Mouse (Mus musculus) ovary, postnatal 14 days (tissue): ENCODE results near the gene Rps6kc1.

ENCODE experiments used
- DNase-seq: peaks from one replicate; pipeline ENCODE4 v3.0.0; 2022; ENCODE audit warnings: low spot score

Rps6kc1 gene

DNA sequence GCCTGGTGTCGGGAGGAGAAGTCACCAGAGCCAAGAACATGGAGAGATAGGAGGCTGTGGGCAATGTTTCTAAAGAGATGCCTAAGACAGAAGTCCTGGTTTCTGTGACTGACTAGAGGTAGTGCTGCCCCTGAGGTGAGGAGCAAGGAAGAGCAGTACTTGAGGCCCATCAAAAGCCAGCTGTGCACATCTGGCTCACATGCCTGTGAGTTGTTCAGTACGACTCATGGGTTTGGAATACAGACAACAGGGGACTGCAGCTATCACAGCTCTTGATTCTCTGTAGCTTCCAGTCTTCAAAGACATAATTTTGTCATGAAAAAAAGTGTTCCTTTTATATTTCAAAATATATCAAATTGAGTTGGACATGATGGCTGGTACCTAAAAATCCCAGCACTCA is 10.5 kb downstream of the Rps6kc1 start:
- no peak for DNase-seq

GRCm38 (mm10) chr1:190898899-190899575 is 12.5 kb downstream of the Rps6kc1 start:
- no peak for DNase-seq

DNA sequence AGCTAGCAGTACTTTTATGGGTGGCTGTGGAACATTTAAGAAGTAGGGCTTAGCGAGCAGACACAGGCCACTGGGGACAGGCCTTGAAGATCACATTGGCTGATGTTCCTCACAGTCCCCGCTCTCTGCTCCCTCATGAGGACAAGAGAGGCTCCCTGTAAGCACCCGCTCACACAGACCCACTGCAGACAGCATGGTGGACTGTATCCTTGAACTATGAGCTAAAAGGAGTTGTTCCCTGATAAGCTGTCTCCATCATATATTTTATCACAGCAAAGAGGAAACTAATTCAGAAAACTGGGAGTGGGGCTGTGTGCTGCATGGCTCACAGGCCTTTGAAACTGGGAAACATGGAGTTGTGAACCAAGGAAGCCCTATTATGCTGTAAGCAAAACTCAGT is 13.4 kb downstream of the Rps6kc1 start:
- no peak for DNase-seq

- DNase-seq = no peak
These were observed 17.9 kb downstream of the Rps6kc1 start for GRCm38 (mm10) chr1:190893559-190894167.

DNA sequence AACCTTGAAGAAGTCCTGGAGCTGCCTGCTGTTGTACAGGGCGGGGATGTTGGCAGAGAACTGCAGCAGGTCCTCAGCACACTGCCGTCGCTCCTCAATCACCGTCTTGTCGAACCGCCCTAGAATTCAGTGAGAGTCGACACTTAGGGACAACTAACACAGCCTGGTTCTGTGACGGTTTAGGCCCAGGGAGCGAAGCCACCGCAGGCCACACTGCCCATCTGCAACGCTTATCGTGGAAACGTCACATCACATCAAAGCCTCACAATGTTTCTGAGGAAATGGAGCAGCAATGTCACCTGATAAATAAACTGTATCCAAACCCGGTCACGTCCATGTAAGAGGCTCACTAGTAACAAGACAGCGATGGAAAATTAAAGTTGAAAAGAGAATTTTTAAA is 22.9 kb downstream of the Rps6kc1 start:
- DNase-seq = no peak

- no peak for DNase-seq
These were observed 23.5 kb downstream of the Rps6kc1 start for GRCm38 (mm10) chr1:190888031-190888430.

DNA sequence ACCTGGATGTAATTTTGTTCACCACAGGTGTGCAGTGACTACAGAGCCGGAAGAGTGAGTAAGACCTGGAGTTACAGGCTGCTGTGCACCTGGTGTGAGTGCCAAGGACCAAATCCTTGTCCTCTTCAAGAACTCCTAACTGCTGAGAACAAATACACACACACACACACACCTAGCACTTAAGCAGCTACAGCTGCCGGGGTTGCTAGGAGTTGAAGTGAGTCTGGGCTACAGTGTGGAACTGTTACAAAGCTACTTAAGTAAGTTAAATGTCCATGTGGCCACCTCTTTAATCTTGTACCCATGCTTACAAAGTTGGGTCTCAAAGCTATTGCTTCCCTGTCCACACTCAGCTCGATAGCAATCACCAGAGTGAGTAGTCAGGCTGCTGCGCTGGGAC is 25.6 kb downstream of the Rps6kc1 start:
- DNase-seq = no peak

DNA sequence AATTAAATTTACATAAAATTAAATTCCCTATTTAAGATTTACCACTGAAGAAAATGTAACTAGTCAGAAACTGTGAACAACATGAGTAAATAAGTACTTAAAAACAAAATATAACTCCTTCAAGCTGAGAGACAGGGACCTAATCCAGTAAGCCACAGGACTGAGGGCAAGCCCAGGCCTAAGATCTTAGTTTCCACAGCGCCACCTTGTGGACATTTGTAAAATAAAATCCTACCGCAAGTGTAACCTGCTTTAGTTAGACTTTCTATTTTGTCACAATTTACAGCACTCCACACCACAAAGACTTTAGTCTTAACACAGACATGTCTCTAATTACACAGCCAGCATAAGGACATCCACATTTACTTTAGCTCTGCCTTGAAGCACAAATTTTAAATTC is 30.1 kb downstream of the Rps6kc1 start:
- peak; percentile 38 for DNase-seq

DNA sequence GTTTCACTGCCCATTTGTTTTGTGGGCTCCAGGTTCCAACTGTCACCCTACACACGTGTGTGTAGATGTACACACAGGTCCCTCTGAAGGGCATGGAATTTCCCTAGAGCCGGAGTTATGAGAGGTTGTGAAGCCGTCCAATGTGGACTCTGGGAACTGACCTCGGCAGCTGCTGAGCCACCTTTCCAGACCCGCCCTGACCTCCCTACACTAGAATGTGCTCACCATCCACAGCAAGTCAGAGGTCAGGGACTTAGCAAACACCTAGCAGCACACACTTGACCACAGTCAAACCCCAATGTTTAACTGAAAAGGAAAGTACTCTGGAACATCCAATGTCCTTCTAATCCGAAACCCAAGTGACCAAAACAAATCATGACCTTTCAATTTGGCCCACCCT is 30.9 kb downstream of the Rps6kc1 start:
- no peak for DNase-seq

DNA sequence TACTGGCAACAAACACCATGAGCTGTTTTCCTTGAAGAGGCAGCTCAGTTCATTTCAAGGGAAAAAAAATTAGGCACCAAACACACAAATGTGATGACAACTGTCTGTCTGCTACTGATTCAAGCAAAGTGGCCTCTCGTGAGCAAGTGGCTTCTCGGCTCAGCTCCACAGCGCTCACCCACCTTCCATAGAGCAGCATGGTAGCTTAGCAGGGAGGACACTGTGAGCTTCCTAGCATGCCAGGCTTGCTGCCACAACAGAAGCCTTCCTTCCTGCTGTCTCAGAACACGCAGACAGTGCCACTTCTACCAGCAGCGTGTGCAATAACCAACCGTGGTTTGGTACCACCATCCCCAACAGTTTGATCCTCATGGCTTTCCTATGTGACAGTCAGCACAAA is 35.8 kb downstream of the Rps6kc1 start:
- no peak for DNase-seq

DNA sequence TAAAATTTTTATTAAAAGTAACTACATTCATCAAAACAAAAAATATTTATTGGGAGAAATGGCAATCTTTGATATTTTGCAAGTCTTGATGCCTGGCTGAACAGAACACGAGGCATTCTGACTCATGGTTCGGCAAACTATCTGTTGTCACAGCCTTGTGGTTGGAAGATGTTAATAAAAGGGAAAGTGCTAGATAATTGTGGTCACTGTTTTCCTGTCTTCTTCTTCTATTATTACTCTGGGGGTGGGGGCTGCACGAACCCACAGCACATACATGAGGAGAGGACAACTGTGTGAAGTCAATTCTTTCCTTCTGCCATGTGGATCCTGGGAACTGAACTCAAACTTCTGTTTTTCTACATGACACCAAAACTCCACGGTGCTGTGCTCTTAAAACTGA is 36.5 kb downstream of the Rps6kc1 start:
- no peak for DNase-seq

GRCm38 (mm10) chr1:190871068-190871467 is 40.5 kb downstream of the Rps6kc1 start:
- no peak for DNase-seq

DNA sequence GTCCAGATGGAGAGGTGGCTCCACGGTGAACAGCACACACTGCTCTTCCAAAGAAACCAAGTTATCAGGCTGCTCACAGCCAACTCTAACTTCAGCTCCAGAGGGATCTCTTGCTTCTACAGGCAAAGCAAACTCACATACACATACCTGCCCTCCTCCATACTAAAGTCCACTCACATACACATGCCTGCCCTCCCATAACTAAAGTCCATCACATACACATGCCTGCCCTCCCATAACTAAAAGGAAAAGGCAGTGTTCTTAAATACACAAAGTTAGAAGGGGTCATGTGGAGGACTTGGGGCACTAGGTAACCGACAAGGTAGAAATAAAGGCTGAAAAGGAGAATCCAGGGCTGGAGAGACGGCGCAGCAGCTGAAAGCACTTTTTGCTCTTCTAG is 41.6 kb downstream of the Rps6kc1 start:
- no peak for DNase-seq

DNA sequence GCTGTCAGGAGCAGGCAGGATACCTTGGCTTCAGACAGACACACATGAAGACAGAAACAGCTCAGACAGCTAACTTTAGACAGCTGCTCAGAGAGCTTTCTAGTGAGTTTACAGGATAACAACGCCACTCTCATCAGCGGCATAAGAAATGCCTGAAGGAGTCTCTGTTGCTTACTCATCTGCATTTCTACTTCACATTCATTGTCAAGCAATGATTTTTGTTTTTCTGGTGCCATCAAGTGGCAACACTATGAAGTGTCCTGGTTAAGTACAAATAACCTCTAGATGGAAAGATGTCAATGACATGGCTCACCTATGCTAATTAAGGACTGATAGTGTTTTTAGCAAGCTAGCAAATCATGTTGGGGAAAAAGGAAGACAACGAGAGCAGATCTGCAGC is 42.8 kb downstream of the Rps6kc1 start:
- no peak for DNase-seq

DNA sequence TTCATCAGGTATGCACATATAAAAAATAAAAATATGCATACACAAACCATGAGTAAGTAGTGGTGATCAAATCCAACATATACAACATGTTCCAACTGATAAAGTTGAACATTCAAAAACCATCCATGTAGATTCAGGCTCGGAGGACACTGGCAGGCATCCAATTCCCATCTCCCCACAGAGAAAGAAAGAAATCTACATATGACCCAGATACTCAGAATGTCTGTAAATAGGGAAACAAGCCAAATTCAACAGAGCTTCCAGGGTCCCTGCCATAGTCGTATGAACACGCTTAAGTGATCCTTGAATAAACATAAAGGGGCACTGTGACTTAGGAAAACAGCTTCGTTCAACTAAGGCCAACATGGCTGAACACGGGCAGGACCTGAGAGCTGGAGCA is 49.9 kb downstream of the Rps6kc1 start:
- DNase-seq = no peak

GRCm38 (mm10) chr1:190854465-190854864 is 57.1 kb downstream of the Rps6kc1 start:
- DNase-seq = no peak

GRCm38 (mm10) chr1:190849162-190849865 is 62.3 kb downstream of the Rps6kc1 start:
- DNase-seq = no peak

DNA sequence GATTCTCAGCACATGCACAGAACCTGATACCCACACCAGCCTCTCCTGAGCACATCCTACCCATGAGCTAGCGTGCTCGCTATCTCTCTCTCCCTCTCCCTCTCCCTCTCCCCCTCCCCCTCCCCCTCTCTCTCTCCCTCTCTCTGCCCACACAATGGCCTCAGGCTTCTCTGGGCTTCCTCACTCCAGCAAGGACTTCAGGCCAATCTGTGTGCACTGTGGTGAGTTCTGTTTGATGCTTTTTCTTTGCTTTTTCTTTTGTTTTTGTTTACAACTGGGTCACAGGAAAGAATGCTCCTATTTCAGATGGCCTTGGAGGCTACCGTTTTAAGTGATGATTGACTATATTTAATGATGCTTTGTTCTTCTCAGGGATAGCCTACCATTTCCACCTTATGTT is 62.9 kb downstream of the Rps6kc1 start:
- no peak for DNase-seq

DNA sequence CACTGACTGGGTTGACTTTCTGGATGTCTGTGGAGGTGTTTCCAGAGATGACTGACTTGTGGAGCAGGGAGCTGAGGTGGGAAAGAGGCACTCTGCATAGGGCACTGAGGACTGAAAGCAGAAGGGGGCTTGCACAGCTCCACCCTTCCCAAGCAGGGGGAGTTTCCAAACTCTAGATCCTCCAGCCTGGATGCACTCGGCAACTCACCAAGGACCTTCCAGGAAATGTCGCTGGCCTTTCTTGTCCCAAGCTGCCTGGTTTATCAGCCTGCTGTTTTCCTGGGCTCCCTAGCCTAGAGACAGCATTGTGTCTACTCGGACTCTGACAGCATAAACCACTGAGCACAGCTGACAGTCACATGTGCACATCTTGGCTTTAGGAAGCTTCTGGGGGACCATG is 64.6 kb downstream of the Rps6kc1 start:
- no peak for DNase-seq

DNA sequence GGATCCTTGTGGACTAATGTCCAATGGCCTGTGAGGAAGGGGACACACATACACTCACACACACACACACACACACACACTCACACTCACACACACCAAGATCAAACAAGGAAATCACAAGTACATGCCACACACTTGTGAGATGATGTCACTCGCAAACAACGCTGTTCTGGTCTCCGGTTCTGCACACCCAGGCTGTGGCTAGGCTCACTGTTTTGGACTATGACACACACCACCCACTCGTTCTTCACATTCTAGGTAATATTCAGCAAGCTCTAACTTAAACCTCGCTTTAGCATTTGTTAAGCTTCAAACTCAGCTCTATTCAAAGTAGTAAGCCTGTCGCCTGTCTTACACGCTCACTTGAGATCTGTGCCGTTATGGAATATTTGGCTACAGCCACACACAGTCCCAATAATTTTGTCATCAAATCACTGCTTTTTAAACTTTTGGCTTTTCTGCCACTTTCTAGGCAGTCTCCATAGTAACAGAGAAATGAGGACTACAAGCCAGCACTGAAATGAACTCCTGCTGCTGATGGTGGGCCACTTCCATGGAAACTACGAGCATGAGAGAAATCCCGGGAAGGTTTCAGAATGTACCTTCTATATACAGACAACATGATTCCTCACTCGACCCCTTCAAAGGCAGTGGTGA is 65.4 kb downstream of the Rps6kc1 start:
- DNase-seq = no peak

- DNase-seq = no peak
These were observed 66.2 kb downstream of the Rps6kc1 start for GRCm38 (mm10) chr1:190845419-190845818.

DNA sequence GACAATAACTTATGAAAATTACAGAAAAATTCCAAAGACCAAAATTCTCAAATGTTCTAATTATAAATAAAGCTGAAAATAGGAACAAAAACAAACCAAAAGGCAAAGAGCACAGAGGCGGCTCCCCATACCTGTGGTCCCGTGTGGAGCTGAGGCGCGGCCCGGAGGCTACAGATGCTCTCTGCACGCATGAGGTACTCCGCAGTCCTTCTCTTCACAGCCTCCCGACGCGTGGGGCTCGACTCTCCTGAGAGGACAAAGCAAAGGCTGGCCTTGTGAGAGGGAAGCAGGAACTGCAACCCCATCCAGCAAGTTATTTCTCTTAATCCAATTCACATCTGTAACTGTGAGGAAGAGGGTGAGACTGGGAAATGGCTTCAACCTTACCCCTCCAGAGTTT is 67.2 kb downstream of the Rps6kc1 start:
- no peak for DNase-seq

DNA sequence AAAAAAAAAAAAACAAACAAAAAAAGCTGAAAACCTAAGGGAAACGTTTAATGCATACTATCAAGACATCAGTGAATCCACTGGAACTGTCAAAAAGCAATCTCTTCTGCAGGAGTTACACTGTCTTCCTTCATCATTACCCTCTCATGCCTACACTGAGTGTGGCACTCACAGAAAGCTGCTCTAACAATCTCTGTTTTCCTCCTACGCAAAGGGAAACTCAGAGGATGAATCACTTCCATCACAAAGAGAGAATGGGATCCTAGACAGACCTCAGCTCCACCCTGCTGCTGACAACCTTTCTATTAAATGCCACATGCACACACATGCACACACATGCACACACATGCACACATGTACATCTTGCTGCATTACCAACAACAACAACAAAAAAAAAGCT is 75.5 kb downstream of the Rps6kc1 start:
- DNase-seq = no peak
